Mouse (Mus musculus) ES-E14 (cell line): ENCODE data around the gene Mybph. TPM values are rescaled to one million over a fixed set of nuclear protein-coding genes. Genes with fewer than 3 reads are reported as not detected.
"Not testable (repeated sequence)": the region's sequence is repeated elsewhere in the genome, so short reads cannot be mapped to it uniquely, and the experiment has no call there.

ENCODE experiments used
- DNase-seq: peaks from one replicate; pipeline ENCODE4 v3.0.0-alpha.2; 2013; ENCODE audit warnings: low read depth, low spot score
- H3K27ac ChIP-seq: 2 replicates; pipeline ENCODE4 v1.5.1; 2012; ENCODE audit warnings: low read depth, mild to moderate bottlenecking, low read length, moderate library complexity, mixed read lengths; ENCODE audit not compliant: poor library complexity, insufficient read depth, severe bottlenecking
- H3K36me3 ChIP-seq: 2 replicates; pipeline ENCODE4 v1.6.1; 2012; ENCODE audit warnings: mild to moderate bottlenecking, low read length, moderate library complexity, mixed read lengths; ENCODE audit not compliant: control insufficient read depth, poor library complexity, insufficient read depth, severe bottlenecking
- H3K4me1 ChIP-seq, 2 experiments: fragments of 150-350 bp in 1 of 2; sonication (generic) in 1 of 2; 2 replicates each; pipeline ENCODE4 v1.6.1; 2012; ENCODE audit warnings: low read length in 2 of 2, mild to moderate bottlenecking in 1 of 2, mixed read lengths in 1 of 2; ENCODE audit not compliant: control insufficient read depth in 2 of 2, insufficient read depth in 2 of 2, poor library complexity in 1 of 2
- H3K4me3 ChIP-seq, 2 experiments: fragments of 150-350 bp in 1 of 2; sonication (generic) in 1 of 2; 2 replicates each; pipeline ENCODE4 v1.5.1; 2012; ENCODE audit warnings: low read length in 2 of 2, low read depth in 1 of 2, mild to moderate bottlenecking in 1 of 2, mixed read lengths in 1 of 2; ENCODE audit not compliant: insufficient read depth in 1 of 2, poor library complexity in 1 of 2, severe bottlenecking in 1 of 2
- H3K9ac ChIP-seq: 2 replicates; pipeline ENCODE4 v1.6.1; 2012; ENCODE audit warnings: low read depth, mild to moderate bottlenecking, low read length, mixed read lengths; ENCODE audit not compliant: poor library complexity, insufficient read depth, severe bottlenecking
- H3K9me3 ChIP-seq: fragments of 150-350 bp; sonication (generic); 2 replicates; pipeline ENCODE4 v1.6.1; 2012; ENCODE audit warnings: low read depth, mild to moderate bottlenecking, low read length; ENCODE audit not compliant: control insufficient read depth, insufficient read depth
- CHD2 ChIP-seq: IDR thresholded peaks from 2 replicates; pipeline ENCODE4 v1.6.1; 2014; ENCODE audit warnings: mild to moderate bottlenecking, low read depth, low read length, inconsistent platforms
- HCFC1 ChIP-seq: IDR thresholded peaks from 2 replicates; pipeline ENCODE4 v1.6.1; 2012; ENCODE audit warnings: low read length, inconsistent platforms, borderline replicate concordance; ENCODE audit not compliant: insufficient read depth
- MAFK ChIP-seq: IDR thresholded peaks from 2 replicates; pipeline ENCODE4 v1.6.1; 2014; ENCODE audit warnings: mild to moderate bottlenecking, low read depth, low read length, inconsistent platforms; ENCODE audit not compliant: insufficient read depth
- ZC3H11A ChIP-seq: IDR thresholded peaks from 2 replicates; pipeline ENCODE4 v1.6.1; 2012; ENCODE audit warnings: low read depth, mild to moderate bottlenecking, inconsistent platforms, low read length, borderline replicate concordance
- ZNF384 ChIP-seq: IDR thresholded peaks from 2 replicates; pipeline ENCODE4 v1.6.1; 2012; ENCODE audit warnings: low read depth, low read length, inconsistent platforms
- in situ Hi-C, 2 experiments: fragments of 600-800 bp; cut with MboI; formaldehyde crosslinking; loops; one replicate each; pipeline ENCODE4 v1.15.1; 2025; ENCODE audit warnings: low sequenced_read_pairs in 2 of 2, inconsistent platforms in 1 of 2; ENCODE audit not compliant: unreplicated experiment in 2 of 2
- total RNA-seq: library from RNA; depleted of rRNA; stranded (reverse); fragments of 300-350 nt; gene quantifications from 2 replicates; pipeline ENCODE4 v1.2.3, GENCODE M21; 2012

The Mybph gene
- total RNA-seq, 1 experiment = not detected

GRCm38 (mm10) chr1:134243505-134243904 lies 50.3 kb downstream of the Mybph start:
- Histone ChIP-seq H3K4me3 (no peak overlapping the region), H3K4me1 (peaks cover 3 to 11% of the 10 kb centered on the region in 2 experiments; a peak in 2 of 4 replicates), H3K9ac (no peak overlapping the region), H3K27ac (no peak overlapping the region), H3K36me3 (no peaks in the 10 kb centered on the region), H3K9me3 (no peaks in the 10 kb centered on the region)
- in situ Hi-C loops = no loop called here
- DNase-seq = no peak
- TF ChIP-seq ZC3H11A (no peak), HCFC1 (no peak)

GRCm38 (mm10) chr1:134243948-134244914 lies 51.0 kb downstream of the Mybph start:
- Histone ChIP-seq H3K27ac (no peak overlapping the region), H3K4me1 (peaks cover 3 to 11% of the 10 kb centered on the region in 2 experiments; a peak in 2 of 4 replicates), H3K36me3 (no peaks in the 10 kb centered on the region), H3K4me3 (no peak overlapping the region), H3K9me3 (no peaks in the 10 kb centered on the region), H3K9ac (no peak overlapping the region)
- peak; percentile 91 for TF ChIP-seq ZC3H11A
- no peak for TF ChIP-seq HCFC1
- in situ Hi-C loops = no loop called here
- DNase-seq = peak; percentile 76

GRCm38 (mm10) chr1:134245004-134245717 lies 51.9 kb downstream of the Mybph start:
- H3K4me1 ChIP-seq = peaks cover 3 to 11% of the 10 kb centered on the region in 2 experiments; a peak in 2 of 4 replicates
- H3K4me3 ChIP-seq = no peak overlapping the region
- TF ChIP-seq MAFK = no peak
- no peak for TF ChIP-seq HCFC1
- TF ChIP-seq ZNF384 = no peak
- TF ChIP-seq ZC3H11A = no peak
- no peak for TF ChIP-seq CHD2
- H3K9me3 ChIP-seq = no peaks in the 10 kb centered on the region
- H3K9ac ChIP-seq = no peak overlapping the region
- H3K27ac ChIP-seq = no peak overlapping the region
- DNase-seq = no peak
- in situ Hi-C loops = no loop called here
- no peaks in the 10 kb centered on the region for H3K36me3 ChIP-seq

- Histone ChIP-seq H3K9me3 (no peaks in the 10 kb centered on the region), H3K4me1 (peaks cover 3 to 11% of the 10 kb centered on the region in 2 experiments; a peak in 2 of 4 replicates), H3K4me3 (no peak overlapping the region), H3K36me3 (no peaks in the 10 kb centered on the region), H3K9ac (no peak overlapping the region), H3K27ac (no peak overlapping the region)
- no peak for TF ChIP-seq MAFK
- TF ChIP-seq ZC3H11A = no peak
- TF ChIP-seq HCFC1 = no peak
- TF ChIP-seq ZNF384 = no peak
- DNase-seq = no peak
- in situ Hi-C loops = no loop called here
Observed at GRCm38 (mm10) chr1:134246590-134246989, 53.3 kb downstream of the Mybph start.

GRCm38 (mm10) chr1:134249681-134250080 lies 56.4 kb downstream of the Mybph start:
- H3K9me3 ChIP-seq, H3K36me3 ChIP-seq, DNase-seq, H3K9ac ChIP-seq, H3K27ac ChIP-seq, in situ Hi-C loops, H3K4me3 ChIP-seq, H3K4me1 ChIP-seq: not testable (repeated sequence)
